In genomic region chr3:38299236-38299897, GRCm38 (mm10) we compare ENCODE assay signal across 8 mouse cellular contexts.
DNase-seq lines count a peak whose midpoint lies in the region; ATAC-seq and TF ChIP-seq lines count a peak whose summit lies in the region.

No protein-coding gene starts in this region.

- 0 out of 2 replicates have a peak, but pooled peaks have one; percentile 27 for ATAC-seq in heart, embryonic 15.5 days (replicated peaks; ENCODE audit: insufficient number of reproducible peaks, insufficient read depth, low FRiP score, low read depth)
- ATAC-seq in erythroblast, adult 5-6 weeks (replicated peaks; ENCODE audit: low FRiP score, poor library complexity, severe bottlenecking), result no peak
- no peak for ATAC-seq in intestine, embryonic 16.5 days

- no peak overlapping the region for H3K4me2 ChIP-seq in heart, embryonic 15.5 days
- H3K4me2 ChIP-seq in intestine, embryonic 16.5 days (ENCODE audit: low read depth, low read length), result no peak overlapping the region

- peaks cover 12% of the 10 kb centered on the region for H3K4me1 ChIP-seq in cerebellum, adult 2 months (ENCODE audit: control insufficient read depth, insufficient read depth, low read length)
- peaks cover 14% of the 10 kb centered on the region for H3K4me1 ChIP-seq in heart, embryonic 15.5 days (replicated peaks)
- H3K4me1 ChIP-seq in thymus, adult 2 months (replicated peaks; ENCODE audit: control insufficient read depth, insufficient read depth, low read length), result peaks cover 14% of the 10 kb centered on the region
- peaks cover 6% of the 10 kb centered on the region; the same call in 1 of the 2 replicates for H3K4me1 ChIP-seq in intestine, embryonic 16.5 days (ENCODE audit: control insufficient read depth, insufficient read depth, low read length)

- H3K9ac ChIP-seq in heart, embryonic 15.5 days, result no peak overlapping the region
- no peak overlapping the region for H3K9ac ChIP-seq in intestine, embryonic 16.5 days (ENCODE audit: low read depth, low read length)

- DNase-seq in kidney, adult 9 months, result peak; percentile 24
- no peak for DNase-seq in kidney, adult 11 months
- peak; percentile 60 to 77 for DNase-seq in cerebellum, adult 2 months
- DNase-seq in lung, adult 18-20 months, result peak; percentile 10 to 47
- DNase-seq in thymus, adult 2 months, result no peak

- no peak overlapping the region for H3K27ac ChIP-seq in cerebellum, adult 2 months (ENCODE audit: insufficient read depth, low read length)
- peak overlapping the region; percentile 60 for H3K27ac ChIP-seq in heart, embryonic 15.5 days
- no peak overlapping the region for H3K27ac ChIP-seq in thymus, adult 2 months (ENCODE audit: control insufficient read depth, insufficient read depth, low read length)
- H3K27ac ChIP-seq in intestine, embryonic 16.5 days (ENCODE audit: low read length), result no peak overlapping the region

- no peak for TF ChIP-seq CTCF in cerebellum, adult 2 months (IDR thresholded peaks at IDR 0.05; ENCODE audit: borderline replicate concordance, insufficient read depth, low read depth, low read length)
- no peak for TF ChIP-seq CTCF in thymus, adult 2 months (IDR thresholded peaks at IDR 0.05; ENCODE audit: borderline replicate concordance, control insufficient read depth, extremely low read depth, insufficient read depth, low read length, poor library complexity)

- H3K4me3 ChIP-seq in cerebellum, adult 2 months (replicated peaks; ENCODE audit: insufficient read depth, low read depth, low read length), result no peak overlapping the region
- H3K4me3 ChIP-seq in heart, embryonic 15.5 days, result no peak overlapping the region
- H3K4me3 ChIP-seq in thymus, adult 2 months (ENCODE audit: control insufficient read depth, insufficient read depth, low read length), result no peak overlapping the region
- H3K4me3 ChIP-seq in intestine, embryonic 16.5 days (ENCODE audit: low read length), result no peak overlapping the region

- no peak for TF ChIP-seq POLR2A in cerebellum, adult 2 months (IDR thresholded peaks at IDR 0.05; ENCODE audit: borderline replicate concordance, insufficient read depth, low read length)
- TF ChIP-seq POLR2A in thymus, adult 2 months (IDR thresholded peaks at IDR 0.05; ENCODE audit: control insufficient read depth, extremely low read depth, insufficient read depth, low read length, poor library complexity), result no peak

- 1% methylated on average over 2 of the region's 2 CpGs for WGBS in cerebellum, adult 2 months
- 14% methylated on average over 2 of the region's 2 CpGs for WGBS in heart, embryonic 15.5 days
- 86% methylated on average over 2 of the region's 2 CpGs for WGBS in thymus, adult 2 months
- WGBS in intestine, embryonic 16.5 days, result 22% methylated on average over 2 of the region's 2 CpGs

- H3K9me3 ChIP-seq in heart, embryonic 15.5 days (replicated peaks), result no peaks in the 10 kb centered on the region
- no peaks in the 10 kb centered on the region for H3K9me3 ChIP-seq in intestine, embryonic 16.5 days (ENCODE audit: control insufficient read depth, low read length)

- no peaks in the 10 kb centered on the region for H3K36me3 ChIP-seq in heart, embryonic 15.5 days
- no peaks in the 10 kb centered on the region for H3K36me3 ChIP-seq in thymus, adult 2 months (ENCODE audit: control insufficient read depth, insufficient read depth, low read length)
- no peaks in the 10 kb centered on the region for H3K36me3 ChIP-seq in intestine, embryonic 16.5 days (ENCODE audit: control insufficient read depth, insufficient read depth, low read length)

- H3K27me3 ChIP-seq in cerebellum, adult 2 months (ENCODE audit: control insufficient read depth, insufficient read depth, low read length), result no peaks in the 10 kb centered on the region
- H3K27me3 ChIP-seq in heart, embryonic 15.5 days, result no peaks in the 10 kb centered on the region
- no peaks in the 10 kb centered on the region for H3K27me3 ChIP-seq in thymus, adult 2 months (ENCODE audit: control insufficient read depth, insufficient read depth, low read length)
- H3K27me3 ChIP-seq in intestine, embryonic 16.5 days (replicated peaks; ENCODE audit: control insufficient read depth, insufficient read depth, low read length), result no peaks in the 10 kb centered on the region

Comparison
In these comparisons a context has a peak if more than half of its experiments do, and no peak if none do; other contexts are left out.
1. DNase-seq: peak in kidney, adult 9 months (single experiment), cerebellum, adult 2 months (2 of 2) and lung, adult 18-20 months (2 of 2); none in kidney, adult 11 months (single experiment) and thymus, adult 2 months (single experiment).